Mouse (Mus musculus) bone marrow, adult 2 months (tissue): ENCODE measurements around the gene Wnt9a.

ENCODE experiments used
- CTCF ChIP-seq: fragments of 200-500 bp; IDR thresholded peaks from 2 replicates; pipeline ENCODE4 v1.5.1; 2011; ENCODE audit warnings: low read length, control low read depth; ENCODE audit not compliant: control insufficient read depth, insufficient read depth
- POLR2A ChIP-seq: fragments of 200-500 bp; IDR thresholded peaks from 2 replicates; pipeline ENCODE4 v1.6.1; 2011; ENCODE audit warnings: low read depth, mild to moderate bottlenecking, control low read depth, low read length, borderline replicate concordance; ENCODE audit not compliant: control insufficient read depth

- no peak for TF ChIP-seq POLR2A
- TF ChIP-seq CTCF, result no peak
Measured at GRCm38 (mm10) chr11:59262308-59262707, 44.4 kb upstream of the Wnt9a start.
